Mouse (Mus musculus) lung, adult 2 months (tissue): ENCODE results near the gene Mkln1.

Experiments used
- CTCF ChIP-seq: fragments of 200-500 bp; IDR thresholded peaks from 2 replicates; pipeline ENCODE4 v1.5.1; 2011; ENCODE audit warnings: mild to moderate bottlenecking, low read length, control low read depth; ENCODE audit not compliant: insufficient read depth
- POLR2A ChIP-seq: fragments of 200-500 bp; IDR thresholded peaks from 2 replicates; pipeline ENCODE4 v1.6.1; 2011; ENCODE audit warnings: low read depth, mild to moderate bottlenecking, control low read depth, low read length, borderline replicate concordance; ENCODE audit errors: extremely low read depth

DNA sequence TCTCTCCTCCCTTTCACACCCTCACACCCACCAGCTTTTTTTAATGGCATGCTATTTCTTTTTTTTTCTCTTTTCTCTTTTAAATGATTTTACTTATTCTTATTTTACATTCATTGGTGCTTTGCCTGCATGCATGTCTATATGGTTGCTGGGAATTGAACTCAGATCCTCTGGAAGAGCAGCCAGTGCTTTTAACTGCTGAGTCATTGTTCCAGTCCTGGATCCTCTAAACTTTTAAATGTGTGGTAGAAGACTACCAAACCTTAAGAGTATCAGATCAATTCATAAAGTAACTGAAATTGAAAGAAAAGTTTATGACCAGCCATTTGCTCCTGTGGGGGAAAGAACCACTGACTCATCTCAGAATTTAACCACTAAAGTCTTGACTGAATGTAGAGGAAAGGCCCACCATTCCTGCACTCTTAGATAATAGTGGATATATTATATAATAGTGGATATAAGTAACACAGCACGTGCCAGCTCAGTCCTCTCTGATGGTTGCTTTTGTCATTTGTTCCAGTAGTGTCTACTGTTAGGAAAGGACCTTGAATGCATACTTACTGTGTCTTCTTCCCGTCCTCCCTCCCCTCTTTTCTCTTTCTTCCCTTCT is 96.7 kb downstream of the Mkln1 start:
- TF ChIP-seq CTCF (no peak), POLR2A (no peak)
